Mouse (Mus musculus) small intestine, adult 2 months (tissue): Measurements from ENCODE around the gene Npw. TPM values are rescaled to one million over a fixed set of nuclear protein-coding genes. Genes with fewer than 3 reads are reported as not detected.

Source experiments
- H3K27ac ChIP-seq: fragments of 200-500 bp; 2 replicates; pipeline ENCODE4 v1.5.1; 2012; ENCODE audit warnings: low read depth, low read length, control low read depth, inconsistent platforms; ENCODE audit not compliant: insufficient read depth
- H3K27me3 ChIP-seq: fragments of 200-500 bp; 2 replicates; pipeline ENCODE4 v1.6.1; 2012; ENCODE audit warnings: mild to moderate bottlenecking, moderate library complexity, low read length, inconsistent platforms; ENCODE audit not compliant: control insufficient read depth, insufficient read depth
- H3K36me3 ChIP-seq: fragments of 200-500 bp; 2 replicates; pipeline ENCODE4 v1.6.1; 2012; ENCODE audit warnings: mild to moderate bottlenecking, low read length, control low read depth, inconsistent platforms; ENCODE audit not compliant: control insufficient read depth, insufficient read depth
- H3K4me1 ChIP-seq: fragments of 200-500 bp; 2 replicates; pipeline ENCODE4 v1.6.1; 2012; ENCODE audit warnings: low read length, inconsistent platforms, mixed read lengths; ENCODE audit not compliant: control insufficient read depth, insufficient read depth, insufficient read length
- H3K4me3 ChIP-seq: fragments of 200-500 bp; 2 replicates; pipeline ENCODE4 v1.5.1; 2012; ENCODE audit warnings: low read depth, mild to moderate bottlenecking, control low read depth, inconsistent platforms, low read length, moderate library complexity
- CTCF ChIP-seq: fragments of 200-500 bp; IDR thresholded peaks from 2 replicates; pipeline ENCODE4 v1.5.1; 2012; ENCODE audit warnings: low read depth, mild to moderate bottlenecking, control low read depth, inconsistent platforms, low read length, moderate library complexity, mixed read lengths; ENCODE audit not compliant: insufficient replicate concordance, insufficient read length; ENCODE audit errors: extremely low read depth
- POLR2A ChIP-seq: fragments of 200-500 bp; IDR thresholded peaks from 2 replicates; pipeline ENCODE4 v1.6.1; 2012; ENCODE audit warnings: low read depth, mild to moderate bottlenecking, control low read depth, inconsistent platforms, low read length, moderate library complexity
- WGBS: fragments of 180-500 bp; shearing (Covaris S2); methylation state at CpG from one replicate; pipeline ENCODE4 v1.1.7; 2018; 5-methylcytosine and 5-hydroxymethylcytosine counted together
- polyA plus RNA-seq: library from polyadenylated mRNA; depleted of rRNA; stranded (reverse); fragments of >200 nt; gene quantifications from 2 replicates; pipeline ENCODE4 v1.2.3, GENCODE M21; 2012; rRNA removed

Gene Npw
- 2.0 and 6.5 TPM in 2 replicates for polyA plus RNA-seq

- peaks cover 15% of the 10 kb centered on the region for H3K27me3 ChIP-seq
- no peak within 1 kb of the TSS for H3K27ac ChIP-seq
- H3K4me1 ChIP-seq, result peaks cover 4% of the 10 kb centered on the region; the same call in 1 of the 2 replicates
- TF ChIP-seq CTCF (no peak), POLR2A (no peak)
- 6% methylated on average over 47 of the region's 47 CpGs for WGBS
- peak within 1 kb of the TSS; percentile 46 for H3K4me3 ChIP-seq
- no peaks in the 10 kb centered on the region for H3K36me3 ChIP-seq
Observed at GRCm38 (mm10) chr17:24658017-24658758, at the start of gene Npw. Gene Npw (minus strand): TSS chr17:24658457.

- 1% methylated on average over 24 of the region's 24 CpGs for WGBS
- H3K27me3 ChIP-seq, result no peaks in the 10 kb centered on the region
- no peaks in the 10 kb centered on the region; the same call in 1 of the 2 replicates for H3K4me1 ChIP-seq
- no peak for TF ChIP-seq POLR2A
- no peak for TF ChIP-seq CTCF
- H3K36me3 ChIP-seq, result 0 out of 2 replicates have a peak, but pooled peaks cover 7% of the 10 kb centered on the region
- H3K27ac ChIP-seq, result peak overlapping the region; percentile 51
- H3K4me3 ChIP-seq, result peak overlapping the region; percentile 84
Observed at GRCm38 (mm10) chr17:24707801-24708425, 49.7 kb upstream of the Npw start.

GRCm38 (mm10) chr17:24706982-24707800 lies 48.9 kb upstream of the Npw start, which contains the start of gene Tbl3:
Gene Tbl3 (minus strand): TSS chr17:24707660.
- Histone ChIP-seq H3K4me1 (no peaks in the 10 kb centered on the region; the same call in 1 of the 2 replicates), H3K27me3 (no peaks in the 10 kb centered on the region), H3K36me3 (peaks cover 10% of the 10 kb centered on the region), H3K4me3 (peak within 1 kb of the TSS; percentile 84), H3K27ac (peak within 1 kb of the TSS; percentile 51)
- TF ChIP-seq CTCF (no peak), POLR2A (peak; percentile 84)
- 1% methylated on average over 32 of the region's 32 CpGs for WGBS

- WGBS, result 90% methylated on average over 3 of the region's 3 CpGs
- Histone ChIP-seq H3K4me3 (no peak overlapping the region), H3K27me3 (no peaks in the 10 kb centered on the region), H3K27ac (no peak overlapping the region), H3K4me1 (peaks cover 1% of the 10 kb centered on the region), H3K36me3 (peaks cover 24% of the 10 kb centered on the region)
- TF ChIP-seq POLR2A (no peak), CTCF (no peak)
Observed at GRCm38 (mm10) chr17:24705821-24706220, 47.6 kb upstream of the Npw start.

GRCm38 (mm10) chr17:24701251-24701650 lies 43.0 kb upstream of the Npw start:
- H3K27me3 ChIP-seq, result no peaks in the 10 kb centered on the region
- peak overlapping the region; percentile 65; the same call in 1 of the 2 replicates for H3K4me3 ChIP-seq
- peaks cover 20% of the 10 kb centered on the region for H3K4me1 ChIP-seq
- 88% methylated on average over 9 of the region's 9 CpGs for WGBS
- H3K36me3 ChIP-seq, result peaks cover 27% of the 10 kb centered on the region
- H3K27ac ChIP-seq, result no peak overlapping the region
- no peak for TF ChIP-seq CTCF
- TF ChIP-seq POLR2A, result no peak

GRCm38 (mm10) chr17:24699473-24699872 lies 41.2 kb upstream of the Npw start:
- Histone ChIP-seq H3K27me3 (no peaks in the 10 kb centered on the region), H3K4me3 (peak overlapping the region; percentile 65), H3K27ac (peak overlapping the region; percentile 99), H3K4me1 (peaks cover 23% of the 10 kb centered on the region), H3K36me3 (peaks cover 27% of the 10 kb centered on the region)
- WGBS, result 30% methylated on average over 2 of the region's 2 CpGs
- TF ChIP-seq CTCF (no peak), POLR2A (peak; percentile 76)
